Mouse (Mus musculus) erythroblast, embryonic 14.5 days (primary cell): ENCODE measurements around the gene Lsm14b. TPM values are rescaled to one million over a fixed set of nuclear protein-coding genes. Genes with fewer than 3 reads are reported as not detected.
A peak's percentile ranks its signal among the peaks of the same experiment; 100 is the strongest.

Source experiments
- H3K27me3 ChIP-seq: 2 replicates; pipeline ENCODE4 v1.6.1; 2012; ENCODE audit warnings: inconsistent platforms; ENCODE audit not compliant: control insufficient read depth
- H3K36me3 ChIP-seq: 2 replicates; pipeline ENCODE4 v1.6.1; 2012; ENCODE audit warnings: mild to moderate bottlenecking, inconsistent platforms; ENCODE audit not compliant: control insufficient read depth
- H3K4me1 ChIP-seq: 2 replicates; pipeline ENCODE4 v1.6.1; 2012; ENCODE audit warnings: inconsistent platforms; ENCODE audit not compliant: control insufficient read depth
- H3K4me3 ChIP-seq: replicated peaks from 2 replicates; pipeline ENCODE3; 2012; ENCODE audit warnings: moderate library complexity, mild to moderate bottlenecking, inconsistent platforms
- H3K9me3 ChIP-seq: 2 replicates; pipeline ENCODE4 v1.6.1; 2012; ENCODE audit warnings: low read length, inconsistent platforms, mixed read lengths; ENCODE audit not compliant: control insufficient read depth
- GATA1 ChIP-seq: IDR thresholded peaks from 2 replicates; pipeline ENCODE4 v1.6.1; 2012; ENCODE audit warnings: low read length, inconsistent platforms, mixed read lengths
- TAL1 ChIP-seq: IDR thresholded peaks from 3 replicates; pipeline ENCODE4 v1.6.1; 2012; ENCODE audit warnings: low read length, inconsistent platforms, mixed read lengths
- polyA plus RNA-seq: library from polyadenylated mRNA; stranded (reverse); fragments of >175 nt; gene quantifications from 2 replicates; pipeline ENCODE4 v1.2.3, GENCODE M21; 2012

Gene Lsm14b
- polyA plus RNA-seq, 1 experiment: 2.5 TPM

DNA sequence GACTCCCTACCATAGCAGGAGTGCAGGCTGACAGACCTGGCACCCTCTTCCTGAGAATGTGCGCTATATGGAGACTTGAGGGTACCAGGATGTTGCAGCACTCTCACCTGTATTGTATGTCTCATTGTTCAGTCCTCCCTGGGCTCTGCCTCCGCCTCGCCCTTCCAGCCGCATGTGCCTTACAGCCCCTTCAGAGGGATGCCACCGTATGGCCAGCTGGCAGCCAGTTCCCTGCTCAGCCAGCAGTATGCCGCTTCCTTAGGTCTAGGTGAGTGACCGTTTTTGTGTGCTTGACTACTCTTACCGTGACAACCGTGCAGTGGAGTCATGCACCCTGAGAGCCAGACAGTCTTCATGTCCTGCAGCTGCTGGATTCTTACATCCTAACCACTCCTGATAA lies 3.0 kb downstream of the Lsm14b start:
- Histone ChIP-seq H3K4me1 (peaks cover 46% of the 10 kb centered on the region), H3K4me3 (no peak overlapping the region), H3K36me3 (peaks cover 63% of the 10 kb centered on the region), H3K9me3 (no peaks in the 10 kb centered on the region), H3K27me3 (peaks cover 10% of the 10 kb centered on the region)
- TF ChIP-seq GATA1: no peak
- no peak for TF ChIP-seq TAL1

DNA sequence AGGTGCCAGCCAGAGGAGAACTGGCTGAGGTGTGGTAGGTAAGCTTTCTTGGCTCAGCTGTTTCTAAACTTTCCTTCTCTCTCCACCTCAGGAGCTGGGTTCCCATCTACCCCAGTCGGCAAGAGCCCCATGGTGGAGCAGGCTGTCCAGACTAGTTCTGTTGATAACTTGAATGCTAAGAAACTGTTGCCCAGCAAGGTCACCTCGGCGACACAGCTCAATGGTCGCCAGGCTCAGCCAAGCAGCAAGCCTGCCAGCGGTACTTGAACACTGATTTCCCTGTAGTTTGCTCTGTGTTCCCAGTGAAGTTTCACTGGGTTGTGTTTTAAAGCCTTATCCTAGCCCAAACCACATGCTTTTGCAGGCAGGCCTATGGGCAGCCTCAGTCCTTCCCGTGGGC lies 6.5 kb downstream of the Lsm14b start:
- H3K27me3 ChIP-seq: no peaks in the 10 kb centered on the region
- no peak overlapping the region for H3K4me3 ChIP-seq
- TF ChIP-seq TAL1 (no peak), GATA1 (no peak)
- peaks cover 21% of the 10 kb centered on the region for H3K4me1 ChIP-seq
- peaks cover 98% of the 10 kb centered on the region for H3K36me3 ChIP-seq
- H3K9me3 ChIP-seq: no peaks in the 10 kb centered on the region

DNA sequence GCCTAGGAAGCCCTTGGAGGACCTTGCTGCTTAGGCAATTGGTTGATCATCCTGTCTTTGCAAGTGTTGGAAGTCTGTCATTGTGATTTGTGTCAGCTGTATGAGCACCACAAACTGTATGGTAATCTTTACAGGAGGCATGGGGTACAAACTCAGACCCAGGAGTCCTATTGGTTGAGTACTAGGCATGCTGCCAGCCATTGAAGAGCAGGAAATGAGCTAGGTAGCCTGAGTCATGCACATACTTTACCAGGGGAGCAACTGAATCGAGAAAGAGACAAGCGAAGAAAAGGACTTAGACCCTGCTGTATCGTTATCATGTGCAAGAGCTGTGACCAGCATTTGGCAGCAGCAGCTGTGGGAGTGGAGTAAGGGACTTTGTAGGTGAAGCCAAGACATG lies 8.1 kb downstream of the Lsm14b start:
- H3K4me3 ChIP-seq: no peak overlapping the region
- TF ChIP-seq TAL1: no peak
- no peak for TF ChIP-seq GATA1
- H3K36me3 ChIP-seq: peaks cover 100% of the 10 kb centered on the region
- H3K9me3 ChIP-seq: no peaks in the 10 kb centered on the region
- peaks cover 5% of the 10 kb centered on the region for H3K4me1 ChIP-seq
- H3K27me3 ChIP-seq: no peaks in the 10 kb centered on the region

- TF ChIP-seq GATA1 (no peak), TAL1 (no peak)
- Histone ChIP-seq H3K27me3 (no peaks in the 10 kb centered on the region), H3K4me1 (no peaks in the 10 kb centered on the region; the same call in 1 of the 2 replicates), H3K36me3 (peaks cover 100% of the 10 kb centered on the region), H3K4me3 (no peak overlapping the region), H3K9me3 (no peaks in the 10 kb centered on the region)
Observed at GRCm38 (mm10) chr2:180033956-180034355, 9.2 kb downstream of the Lsm14b start.

DNA sequence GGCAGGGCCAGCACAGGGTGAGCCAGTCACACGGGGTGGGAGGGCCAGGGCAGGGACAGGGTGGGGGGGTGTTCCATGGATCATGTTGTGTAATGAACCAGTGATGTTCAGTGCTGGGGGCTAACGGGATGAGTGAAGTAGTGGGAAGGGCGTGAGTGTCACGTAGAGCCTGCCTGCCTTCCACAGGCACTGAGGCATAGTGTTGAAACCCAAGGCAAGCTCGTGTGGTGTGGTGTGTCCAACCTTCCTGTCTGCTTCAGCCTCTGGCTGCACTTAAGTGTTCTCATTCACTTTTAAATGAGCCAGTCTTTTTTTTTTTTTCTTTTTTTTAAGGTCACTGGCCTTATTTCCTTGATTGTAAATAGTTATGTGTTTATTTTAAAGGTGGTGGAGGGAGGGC lies 10.0 kb downstream of the Lsm14b start:
- peaks cover 100% of the 10 kb centered on the region for H3K36me3 ChIP-seq
- no peaks in the 10 kb centered on the region for H3K27me3 ChIP-seq
- no peaks in the 10 kb centered on the region for H3K9me3 ChIP-seq
- TF ChIP-seq GATA1 (no peak), TAL1 (no peak)
- H3K4me1 ChIP-seq: peaks cover 3% of the 10 kb centered on the region
- no peak overlapping the region for H3K4me3 ChIP-seq

- Histone ChIP-seq H3K4me3 (peak overlapping the region; percentile 78), H3K9me3 (no peaks in the 10 kb centered on the region), H3K4me1 (peaks cover 37% of the 10 kb centered on the region), H3K27me3 (peaks cover 21% of the 10 kb centered on the region), H3K36me3 (peaks cover 55% of the 10 kb centered on the region)
- TF ChIP-seq TAL1 (no peak), GATA1 (no peak)
Observed at GRCm38 (mm10) chr2:180040406-180040805, 15.6 kb downstream of the Lsm14b start.

DNA sequence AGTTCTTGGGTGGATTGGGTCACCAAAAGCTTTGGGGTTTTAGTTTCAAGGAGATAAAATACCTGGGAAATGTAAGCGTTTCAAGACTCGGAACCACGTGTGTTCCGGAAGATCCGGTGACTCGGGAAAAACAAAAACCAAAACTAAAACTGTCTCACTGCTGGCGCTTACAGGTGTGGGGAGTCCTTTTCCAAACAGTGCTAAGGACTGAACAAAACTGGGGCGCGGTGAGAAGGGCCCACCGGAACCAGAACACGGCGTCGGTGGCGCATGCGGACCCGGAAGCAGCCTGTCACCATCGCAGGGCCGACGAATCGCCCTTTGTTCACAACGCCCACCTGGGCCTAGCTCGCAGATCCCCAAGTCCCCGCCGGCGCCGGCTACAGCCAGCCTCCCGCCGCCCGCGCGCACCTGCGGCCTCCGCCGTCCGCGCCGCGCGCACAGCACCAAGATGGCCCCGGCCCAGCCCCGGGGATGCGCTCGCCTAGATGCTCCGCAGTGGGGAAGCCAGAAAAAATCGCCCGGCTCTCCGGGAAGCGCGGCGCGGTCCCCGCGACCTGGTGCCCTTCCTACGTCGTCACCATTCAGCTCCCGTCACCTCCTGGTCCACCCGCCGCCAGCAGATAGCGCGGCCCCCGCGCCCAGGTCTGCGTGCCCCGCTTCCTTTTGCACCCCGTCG lies 16.9 kb downstream of the Lsm14b start:
- Histone ChIP-seq H3K9me3 (no peaks in the 10 kb centered on the region), H3K4me3 (peak overlapping the region; percentile 78), H3K36me3 (peaks cover 42% of the 10 kb centered on the region), H3K27me3 (peaks cover 21% of the 10 kb centered on the region), H3K4me1 (peaks cover 37% of the 10 kb centered on the region)
- TF ChIP-seq TAL1 (no peak), GATA1 (no peak)

- Histone ChIP-seq H3K27me3 (peaks cover 21% of the 10 kb centered on the region), H3K4me3 (peak within 1 kb of the TSS; percentile 78), H3K9me3 (no peaks in the 10 kb centered on the region), H3K4me1 (peaks cover 37% of the 10 kb centered on the region), H3K36me3 (peaks cover 36% of the 10 kb centered on the region)
- TF ChIP-seq GATA1 (no peak), TAL1 (no peak)
Observed at GRCm38 (mm10) chr2:180042256-180042857, 17.6 kb downstream of the Lsm14b start, which contains the start of the genes Psma7 and Ss18l1. Psma7 (minus strand) TSS chr2:180042433. Ss18l1 (plus strand) TSS chr2:180042509.

- H3K4me1 ChIP-seq: peaks cover 37% of the 10 kb centered on the region
Observed at GRCm38 (mm10) chr2:180042858-180043515, 18.2 kb downstream of the Lsm14b start.

More at GRCm38 (mm10) chr2:180042858-180043515, 18.2 kb downstream of the Lsm14b start:
- Histone ChIP-seq H3K9me3 (no peaks in the 10 kb centered on the region), H3K36me3 (peaks cover 29% of the 10 kb centered on the region), H3K4me3 (peak overlapping the region; percentile 78), H3K27me3 (peaks cover 21% of the 10 kb centered on the region)
- TF ChIP-seq GATA1: no peak
- TF ChIP-seq TAL1: no peak
